Mouse (Mus musculus) cerebellum, adult 2 months (tissue): Measurements from ENCODE around the gene Tmem37. TPM values are rescaled to one million over a fixed set of nuclear protein-coding genes. Genes with fewer than 3 reads are reported as not detected.

Experiments used
- DNase-seq, 2 experiments: peaks; one replicate each; pipeline ENCODE4 v3.0.0; 2021
- H3K27ac ChIP-seq: fragments of 200-500 bp; 2 replicates; pipeline ENCODE4 v1.5.1; 2012; ENCODE audit warnings: low read length, control low read depth, inconsistent platforms; ENCODE audit not compliant: insufficient read depth
- H3K27me3 ChIP-seq: fragments of 200-500 bp; 2 replicates; pipeline ENCODE4 v1.6.1; 2012; ENCODE audit warnings: inconsistent platforms, mild to moderate bottlenecking, low read length, moderate library complexity; ENCODE audit not compliant: control insufficient read depth, insufficient read depth
- H3K4me1 ChIP-seq: fragments of 200-500 bp; 2 replicates; pipeline ENCODE4 v1.6.1; 2011; ENCODE audit warnings: low read length; ENCODE audit not compliant: control insufficient read depth, insufficient read depth
- H3K4me3 ChIP-seq: fragments of 200-500 bp; replicated peaks from 2 replicates; pipeline ENCODE3; 2011; ENCODE audit warnings: mild to moderate bottlenecking, low read depth, low read length, control low read depth; ENCODE audit not compliant: insufficient read depth
- CTCF ChIP-seq: fragments of 200-500 bp; IDR thresholded peaks from 2 replicates; pipeline ENCODE4 v1.5.1; 2011; ENCODE audit warnings: low read depth, mild to moderate bottlenecking, control low read depth, low read length, moderate library complexity, borderline replicate concordance; ENCODE audit not compliant: insufficient read depth
- POLR2A ChIP-seq: fragments of 200-500 bp; IDR thresholded peaks from 2 replicates; pipeline ENCODE4 v1.6.1; 2011; ENCODE audit warnings: low read length, control low read depth, borderline replicate concordance; ENCODE audit not compliant: insufficient read depth
- WGBS: fragments of 180-500 bp; shearing (Covaris S2); methylation state at CpG from one replicate; pipeline ENCODE4 v1.1.7; 2018; 5-methylcytosine and 5-hydroxymethylcytosine counted together
- polyA plus RNA-seq: library from polyadenylated mRNA; depleted of rRNA; stranded (reverse); fragments of >200 nt; gene quantifications from 2 replicates; pipeline ENCODE4 v1.2.3, GENCODE M21; 2012; rRNA removed

Gene Tmem37
- 1.3 and 2.2 TPM in 2 replicates for polyA plus RNA-seq

DNA sequence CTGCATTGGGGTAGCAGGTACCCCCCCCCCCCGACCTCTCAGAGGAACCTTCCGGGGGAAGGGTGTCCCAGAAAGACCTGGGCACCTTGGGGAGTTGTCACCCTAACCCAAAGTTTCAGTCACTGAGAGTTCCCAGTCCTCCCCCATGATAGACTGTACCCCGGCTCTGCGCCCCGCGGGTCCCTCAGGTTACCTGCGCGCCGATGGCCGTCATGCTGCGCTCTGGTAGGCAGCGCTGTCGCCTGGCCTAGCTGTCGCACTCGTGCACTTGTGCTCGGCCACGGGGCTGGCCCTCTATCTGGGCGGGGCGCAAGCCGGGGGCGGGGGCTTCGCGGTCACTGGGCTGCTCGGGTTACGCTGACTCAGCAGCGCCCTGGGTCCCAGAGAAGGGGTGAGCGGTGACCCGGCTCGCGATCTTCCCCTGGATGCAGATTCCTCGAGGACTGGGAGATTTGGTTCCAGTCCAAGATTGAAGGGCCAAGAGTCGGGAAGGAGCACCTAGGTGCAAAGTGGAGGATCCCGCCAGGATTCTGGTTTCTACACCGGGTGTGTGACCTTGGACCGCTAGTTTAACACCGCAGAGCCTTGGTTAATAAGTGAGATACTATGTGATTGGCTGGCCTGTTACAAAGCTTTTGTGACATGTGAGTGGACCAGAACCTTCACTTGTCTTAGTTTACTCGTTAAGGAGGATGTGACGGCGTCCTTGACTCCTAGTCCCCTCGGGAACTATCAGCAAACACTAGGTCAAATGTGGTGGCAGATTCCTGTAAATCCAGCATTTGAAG, at the start of gene Tmem37:
Gene Tmem37, minus strand, starts transcription at position 556 of the 788 bp plus-strand sequence.
- peak; percentile 32 to 35 for DNase-seq
- H3K4me1 ChIP-seq: no peaks in the 10 kb centered on the region

GRCm38 (mm10) chr1:120122634-120123383, 48.9 kb upstream of the Tmem37 start:
- no peak for TF ChIP-seq POLR2A
- TF ChIP-seq CTCF: no peak
- Histone ChIP-seq H3K27ac (no peak overlapping the region), H3K4me1 (peaks cover 6% of the 10 kb centered on the region), H3K4me3 (no peak overlapping the region), H3K27me3 (no peaks in the 10 kb centered on the region)
- 94% methylated on average over 8 of the region's 8 CpGs for WGBS
- DNase-seq: no peak

More for the DNA sequence above, at the start of gene Tmem37:
- Histone ChIP-seq H3K4me3 (peak within 1 kb of the TSS; percentile 40), H3K27me3 (no peaks in the 10 kb centered on the region; the same call in 1 of the 2 replicates), H3K27ac (no peak within 1 kb of the TSS)
- 12% methylated on average over 40 of the region's 40 CpGs for WGBS
- TF ChIP-seq CTCF (no peak), POLR2A (no peak)

GRCm38 (mm10) chr1:120121930-120122530, 48.2 kb upstream of the Tmem37 start:
- Histone ChIP-seq H3K4me1 (peaks cover 6% of the 10 kb centered on the region), H3K27me3 (no peaks in the 10 kb centered on the region), H3K4me3 (peak overlapping the region; percentile 79), H3K27ac (no peak overlapping the region)
- WGBS: 89% methylated on average over 9 of the region's 9 CpGs
- DNase-seq: no peak
- TF ChIP-seq POLR2A (no peak), CTCF (no peak)

GRCm38 (mm10) chr1:120120969-120121811, 47.3 kb upstream of the Tmem37 start, which contains the start of the genes Dbi and 3110009E18Rik:
Gene Dbi (minus strand): TSS chr1:120121078.
Gene 3110009E18Rik (plus strand): TSS chr1:120121187.
- peak; percentile 98 to 99 for DNase-seq
- H3K27me3 ChIP-seq: no peaks in the 10 kb centered on the region
- H3K27ac ChIP-seq: peak within 1 kb of the TSS; percentile 79
- peak within 1 kb of the TSS; percentile 79 for H3K4me3 ChIP-seq
- H3K4me1 ChIP-seq: peaks cover 9% of the 10 kb centered on the region
- 1% methylated on average over 52 of the region's 52 CpGs for WGBS
- TF ChIP-seq POLR2A (peak; percentile 91), CTCF (no peak)

DNA sequence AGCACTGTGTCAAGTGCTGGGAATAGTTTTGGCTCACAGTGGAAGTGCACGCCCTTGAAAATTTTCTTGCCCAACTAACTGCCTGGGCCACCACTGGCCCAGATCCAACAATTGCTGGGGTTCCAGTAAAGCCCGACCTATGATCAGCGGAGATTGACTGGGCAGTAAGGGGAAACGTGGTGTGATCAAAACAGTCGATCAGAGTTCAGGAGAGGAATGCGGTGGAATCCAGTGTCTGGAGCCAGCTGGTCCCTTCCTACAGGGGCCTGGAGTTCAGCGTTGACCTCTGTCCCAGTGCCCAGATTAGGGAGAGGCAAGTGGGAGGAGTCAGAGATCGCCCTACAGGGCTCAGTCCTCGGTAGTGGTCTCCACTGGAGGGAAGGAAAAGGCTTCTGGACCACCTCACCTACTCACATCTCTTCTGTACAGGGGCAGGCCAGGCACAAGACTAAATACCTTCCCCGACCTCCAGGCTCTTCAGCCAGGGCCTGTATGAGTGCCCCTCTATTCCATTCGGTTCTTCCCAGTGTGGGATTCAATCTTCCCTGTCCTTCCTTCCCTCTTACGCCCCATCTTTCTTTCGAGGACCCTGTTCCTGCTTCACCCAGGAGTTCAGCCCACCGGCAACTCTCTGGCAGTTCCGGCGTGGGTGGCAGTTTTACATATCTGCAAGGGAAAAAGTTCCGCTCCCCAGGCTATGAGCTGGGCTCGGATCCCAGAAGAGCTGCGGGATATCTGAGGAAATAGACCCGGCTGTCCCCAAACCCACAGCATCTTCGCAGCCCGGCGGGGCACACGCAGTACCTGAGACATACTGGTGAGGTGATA, 46.5 kb upstream of the Tmem37 start:
- Histone ChIP-seq H3K4me1 (peaks cover 17% of the 10 kb centered on the region), H3K27me3 (no peaks in the 10 kb centered on the region), H3K27ac (peak overlapping the region; percentile 79), H3K4me3 (peak overlapping the region; percentile 79)
- WGBS: under 1% methylated on average over 24 of the region's 24 CpGs
- peak; percentile 60 to 67 for DNase-seq
- no peak for TF ChIP-seq CTCF
- TF ChIP-seq POLR2A: no peak

GRCm38 (mm10) chr1:120119389-120119788, 45.5 kb upstream of the Tmem37 start:
- TF ChIP-seq POLR2A (no peak), CTCF (no peak)
- WGBS: 17% methylated on average over 4 of the region's 4 CpGs
- Histone ChIP-seq H3K27ac (peak overlapping the region; percentile 79; the same call in 1 of the 2 replicates), H3K4me1 (peaks cover 24% of the 10 kb centered on the region), H3K4me3 (peak overlapping the region; percentile 79), H3K27me3 (no peaks in the 10 kb centered on the region)
- peak; percentile 22 to 33 for DNase-seq

GRCm38 (mm10) chr1:120118854-120119253, 45.0 kb upstream of the Tmem37 start:
- no peak for TF ChIP-seq POLR2A
- no peak for TF ChIP-seq CTCF
- 91% methylated on average over 2 of the region's 2 CpGs for WGBS
- no peak for DNase-seq
- Histone ChIP-seq H3K27ac (no peak overlapping the region), H3K4me3 (peak overlapping the region; percentile 79), H3K27me3 (no peaks in the 10 kb centered on the region), H3K4me1 (peaks cover 24% of the 10 kb centered on the region)
